Mouse (Mus musculus) spleen, adult 2 months (tissue): ENCODE measurements at regions not wholly inside any gene's neighbourhood (a gene's known extent, or its start where the extent isn't known, plus 50 kb on each side); places are given as distances from the start of the nearest gene placed in this dataset.
"Not testable (repeated sequence)": the region's sequence is repeated elsewhere in the genome, so short reads cannot be mapped to it uniquely, and the experiment has no call there.

Experiments
- DNase-seq, 2 experiments: peaks; one replicate each; pipeline versions ENCODE4 v3.0.0 to v3.0.0-alpha.2; 2012 to 2021; ENCODE audit warnings: low spot score in 2 of 2, low read depth in 1 of 2
- H3K27ac ChIP-seq: fragments of 200-500 bp; 2 replicates; pipeline ENCODE4 v1.5.1; 2012; ENCODE audit warnings: low read length, inconsistent platforms; ENCODE audit not compliant: insufficient read depth
- H3K27me3 ChIP-seq: fragments of 200-500 bp; 2 replicates; pipeline ENCODE4 v1.6.1; 2012; ENCODE audit warnings: mild to moderate bottlenecking, moderate library complexity, low read length, inconsistent platforms; ENCODE audit not compliant: control insufficient read depth, insufficient read depth
- H3K36me3 ChIP-seq: fragments of 200-500 bp; 2 replicates; pipeline ENCODE4 v1.6.1; 2012; ENCODE audit warnings: mild to moderate bottlenecking, low read length, inconsistent platforms; ENCODE audit not compliant: control insufficient read depth, insufficient read depth
- H3K4me1 ChIP-seq: fragments of 200-500 bp; 2 replicates; pipeline ENCODE4 v1.6.1; 2011; ENCODE audit warnings: inconsistent platforms; ENCODE audit not compliant: control insufficient read depth, insufficient read depth, insufficient read length
- H3K4me3 ChIP-seq: fragments of 200-500 bp; 2 replicates; pipeline ENCODE4 v1.5.1; 2011; ENCODE audit warnings: mild to moderate bottlenecking, inconsistent platforms; ENCODE audit not compliant: insufficient read depth, insufficient read length; ENCODE audit errors: extremely low read depth
- CTCF ChIP-seq: fragments of 200-500 bp; IDR thresholded peaks from 2 replicates; pipeline ENCODE4 v1.5.1; 2011; ENCODE audit warnings: mild to moderate bottlenecking, inconsistent platforms; ENCODE audit not compliant: insufficient read depth, insufficient read length, insufficient replicate concordance; ENCODE audit errors: extremely low read depth
- POLR2A ChIP-seq: fragments of 200-500 bp; IDR thresholded peaks from 2 replicates; pipeline ENCODE4 v1.6.1; 2011; ENCODE audit warnings: low read depth, low read length, inconsistent platforms
- WGBS: fragments of 180-500 bp; shearing (Covaris S2); methylation state at CpG from one replicate; pipeline ENCODE4 v1.1.7; 2018; 5-methylcytosine and 5-hydroxymethylcytosine counted together

DNA sequence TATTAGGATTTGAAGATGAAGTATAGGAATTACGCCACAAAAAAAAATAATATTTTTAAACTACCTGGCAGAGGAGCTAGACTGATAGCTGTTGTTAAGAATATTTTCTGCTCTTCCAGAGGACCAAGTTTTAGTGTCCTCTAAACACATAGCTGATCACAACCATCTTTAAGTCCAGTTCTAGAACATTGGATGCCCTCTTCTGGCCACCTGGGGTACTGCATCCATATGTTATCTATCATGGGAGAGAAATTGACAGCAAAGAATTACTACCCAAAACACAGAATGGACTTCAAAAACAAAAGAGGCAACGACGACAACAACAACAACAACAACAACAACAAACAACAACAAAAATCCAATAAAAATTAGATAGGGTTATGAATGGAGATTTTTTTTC lies 71.0 kb upstream of the Prl4a1 start:
- DNase-seq = peak in 1 of 2 experiments; percentile 27
- no peaks in the 10 kb centered on the region for H3K27me3 ChIP-seq
- 48% methylated on average over 3 of the region's 3 CpGs for WGBS
- no peaks in the 10 kb centered on the region for H3K4me1 ChIP-seq
- H3K27ac ChIP-seq = no peak overlapping the region
- no peaks in the 10 kb centered on the region for H3K36me3 ChIP-seq
- no peak overlapping the region for H3K4me3 ChIP-seq
- TF ChIP-seq CTCF (no peak), POLR2A (no peak)

DNA sequence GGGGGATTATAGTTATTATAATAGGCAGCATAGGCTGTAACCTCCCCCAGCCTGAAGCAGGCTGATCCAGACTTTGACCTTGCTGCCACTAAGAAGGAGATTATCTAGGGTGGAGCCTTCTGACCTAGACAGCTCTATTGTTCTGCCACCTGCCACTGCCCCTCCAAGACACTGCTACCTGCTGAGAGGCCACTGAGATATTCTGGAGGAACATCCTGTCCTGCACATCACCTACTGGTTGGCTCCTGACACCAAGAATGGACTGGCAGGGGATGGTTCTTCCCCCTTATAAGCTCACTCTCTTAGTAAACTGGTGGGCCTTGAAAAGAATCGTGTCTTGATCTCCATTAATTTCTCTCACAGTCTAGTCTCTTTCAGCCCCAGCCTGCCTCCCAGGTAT lies 55.6 kb upstream of the Prl4a1 start:
- H3K4me3 ChIP-seq, H3K27me3 ChIP-seq, H3K27ac ChIP-seq, H3K36me3 ChIP-seq, H3K4me1 ChIP-seq, DNase-seq: not testable (repeated sequence)
- 93% methylated on average over 1 of the region's 1 CpGs for WGBS

DNA sequence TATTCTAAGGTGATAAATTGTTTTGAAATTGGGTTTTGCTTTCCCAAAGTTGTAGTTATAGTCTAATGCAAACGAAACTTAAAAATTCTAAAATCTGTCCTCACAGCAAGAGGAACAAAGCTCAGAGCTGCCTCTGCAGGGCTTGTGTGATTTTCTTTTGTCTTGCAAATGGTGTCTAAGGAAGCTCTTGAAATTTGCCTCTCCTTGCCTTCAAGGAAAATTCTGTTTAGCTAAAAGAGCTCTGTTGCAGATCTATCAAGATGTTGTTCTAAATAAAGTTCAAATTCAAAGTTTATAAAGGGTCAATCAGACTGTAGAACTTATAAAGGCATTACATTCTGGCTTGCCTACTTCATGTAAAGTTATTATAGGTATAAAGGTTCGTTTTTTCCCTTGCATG lies 53.6 kb upstream of the Prl4a1 start:
- not testable (repeated sequence) for H3K36me3 ChIP-seq, H3K4me1 ChIP-seq, H3K27me3 ChIP-seq, H3K4me3 ChIP-seq, DNase-seq, H3K27ac ChIP-seq
- 82% methylated on average over 2 of the region's 2 CpGs for WGBS

DNA sequence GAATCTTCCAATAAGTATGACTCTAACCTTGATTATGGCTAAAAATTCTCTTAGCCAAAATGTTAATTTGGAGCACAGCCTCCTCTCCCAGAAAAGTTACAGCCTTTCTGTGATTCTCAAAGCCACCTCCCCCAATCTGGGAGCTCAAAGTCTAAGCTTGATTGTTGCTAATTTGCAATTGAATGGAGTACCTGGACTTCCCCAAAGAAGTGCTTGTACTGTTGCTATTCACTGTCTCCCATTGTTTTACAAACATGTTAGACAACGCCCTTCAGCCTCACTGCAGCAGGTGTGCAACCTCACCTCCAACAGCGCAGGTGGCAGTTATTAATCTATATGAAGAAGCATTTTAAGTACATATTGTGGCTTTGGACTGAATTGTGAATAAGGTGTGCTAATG lies 50.0 kb upstream of the Prl4a1 start:
- not testable (repeated sequence) for DNase-seq, H3K36me3 ChIP-seq, H3K27ac ChIP-seq, H3K4me1 ChIP-seq, H3K4me3 ChIP-seq, H3K27me3 ChIP-seq
- WGBS = 96% methylated on average over 2 of the region's 2 CpGs
